Mouse (Mus musculus) v-Abl transformed pro-B cells (cell line): ENCODE results near the gene Obox5.
"Not testable (repeated sequence)": the region's sequence is repeated elsewhere in the genome, so short reads cannot be mapped to it uniquely, and the experiment has no call there.

ENCODE experiments used
- in situ Hi-C, 2 experiments: fragments of 400-800 bp; cut with MboI; formaldehyde crosslinking; loops; one replicate each; pipeline ENCODE4 v1.15.1; 2025; ENCODE audit not compliant: unreplicated experiment in 2 of 2

Obox5 gene

DNA sequence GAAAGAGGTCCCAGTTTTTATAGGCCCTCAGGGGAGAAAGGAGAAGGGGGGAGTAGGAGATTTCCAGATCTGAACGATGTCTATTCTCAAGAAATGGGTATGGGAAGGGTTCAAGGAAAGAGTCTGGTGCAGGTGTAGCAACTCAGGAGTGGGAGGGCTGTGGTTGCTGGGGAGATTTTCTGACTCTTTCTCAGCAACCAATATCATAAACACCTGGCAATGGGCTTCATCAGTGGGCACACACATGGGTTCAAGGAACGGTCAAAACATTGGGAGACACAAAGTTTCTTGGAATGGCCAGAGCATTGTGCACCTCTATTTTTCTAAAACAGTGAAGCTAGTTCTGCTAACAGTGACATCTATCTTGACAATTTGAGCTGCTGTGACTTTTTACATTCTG lies at the start of gene Obox5:
Gene Obox5, plus strand, starts transcription at position 301 of the 400 bp plus-strand sequence.
- in situ Hi-C loops = not testable (repeated sequence)

DNA sequence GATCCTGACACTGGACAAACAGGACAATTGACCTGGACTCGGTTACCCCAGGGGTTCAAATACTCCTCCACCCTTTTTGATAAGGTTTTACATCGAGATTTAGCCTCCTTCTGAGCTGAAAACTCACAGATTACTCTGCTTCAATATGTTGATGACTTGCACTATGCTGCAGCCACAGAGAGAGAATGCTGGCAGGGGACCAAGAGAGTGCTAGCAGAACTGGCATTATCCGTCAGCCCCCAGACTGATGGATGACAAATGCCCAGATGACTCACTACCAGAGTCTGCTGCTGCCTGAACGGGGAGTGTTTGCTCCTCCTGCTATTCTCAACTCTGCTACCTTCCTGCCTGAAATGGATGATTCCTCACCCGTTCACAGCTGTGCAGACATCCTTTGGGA lies 635 bp upstream of the Obox5 start:
- in situ Hi-C loops = not testable (repeated sequence)
